Mouse (Mus musculus): ENCODE data around the gene Lcp1. TPM values are rescaled to one million over a fixed set of nuclear protein-coding genes. Genes with fewer than 3 reads are reported as not detected.
A peak's percentile ranks its signal among the peaks of the same experiment; 100 is the strongest.

The Lcp1 gene
- polyA plus RNA-seq, 1 experiment, result 72.9 TPM

DNA sequence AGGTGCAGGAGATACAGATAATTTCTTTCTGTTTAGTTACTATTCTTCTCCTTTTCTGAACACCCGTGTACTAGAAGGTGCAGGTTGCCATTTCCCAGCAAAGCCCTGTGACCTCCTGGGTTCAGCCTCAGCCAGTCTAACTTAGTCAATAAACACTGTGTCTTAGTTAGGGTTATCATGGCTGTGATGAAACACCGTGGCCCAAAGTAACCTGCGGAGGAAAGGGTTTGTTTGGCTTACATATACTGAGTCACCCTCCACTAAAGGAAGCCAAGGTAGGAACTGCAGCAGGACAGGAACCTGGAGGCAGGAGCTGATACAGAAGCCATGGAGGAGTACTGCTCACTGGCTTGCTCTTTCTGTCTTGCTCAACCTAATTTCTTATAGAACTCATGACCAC, 119.5 kb downstream of the Lcp1 start:
- TF ChIP-seq CTCF (IDR thresholded peaks at IDR 0.05; ENCODE audit: extremely low read depth, insufficient read depth, insufficient read length, insufficient replicate concordance), result no peak
- TF ChIP-seq POLR2A (IDR thresholded peaks at IDR 0.05; ENCODE audit: low read depth, low read length), result no peak
- H3K27me3 ChIP-seq (ENCODE audit: control insufficient read depth, insufficient read depth, low read length), result no peaks in the 10 kb centered on the region
- no peak for DNase-seq (ENCODE audit: low read depth in 1 of 2, low spot score in 2 of 2)
- H3K27ac ChIP-seq (ENCODE audit: insufficient read depth, low read length), result no peak overlapping the region
- H3K4me1 ChIP-seq (ENCODE audit: control insufficient read depth, insufficient read depth, insufficient read length), result no peaks in the 10 kb centered on the region
- no peaks in the 10 kb centered on the region for H3K36me3 ChIP-seq (ENCODE audit: control insufficient read depth, insufficient read depth, low read length)
- H3K4me3 ChIP-seq (ENCODE audit: extremely low read depth, insufficient read depth, insufficient read length), result no peak overlapping the region
- 87% methylated on average over 3 of the region's 3 CpGs for WGBS

- 51% methylated on average over 5 of the region's 5 CpGs for WGBS
- no peak for DNase-seq (ENCODE audit: low read depth in 1 of 2, low spot score in 2 of 2)
- no peaks in the 10 kb centered on the region for H3K36me3 ChIP-seq (ENCODE audit: control insufficient read depth, insufficient read depth, low read length)
Measured at GRCm38 (mm10) chr14:75256521-75256920, 125.6 kb downstream of the Lcp1 start.

DNA sequence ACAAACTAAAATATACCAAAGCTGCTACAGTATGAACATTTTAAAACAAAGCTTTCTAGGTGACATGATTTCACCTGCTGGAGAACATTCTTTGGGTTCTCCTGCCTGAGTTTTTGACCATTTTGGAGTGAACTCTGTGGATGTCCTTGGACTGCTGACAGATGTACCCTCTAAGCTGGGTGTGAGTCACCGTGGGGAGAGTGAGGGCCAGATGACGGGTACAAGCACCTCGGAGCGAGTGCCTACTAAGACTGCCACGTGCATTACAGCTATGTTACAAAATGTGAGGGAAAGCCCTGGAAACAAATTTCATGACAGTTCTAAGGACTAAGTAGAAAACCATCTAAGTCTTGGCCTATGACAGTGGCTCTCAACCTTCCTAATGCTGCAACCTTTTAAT, 138.6 kb downstream of the Lcp1 start:
- DNase-seq (ENCODE audit: low read depth in 1 of 2, low spot score in 2 of 2), result no peak
- TF ChIP-seq CTCF (IDR thresholded peaks at IDR 0.05; ENCODE audit: extremely low read depth, insufficient read depth, insufficient read length, insufficient replicate concordance) (no peak), POLR2A (IDR thresholded peaks at IDR 0.05; ENCODE audit: low read depth, low read length) (no peak)
- WGBS, result 83% methylated on average over 5 of the region's 5 CpGs
- no peak overlapping the region for H3K4me3 ChIP-seq (ENCODE audit: extremely low read depth, insufficient read depth, insufficient read length)
- no peaks in the 10 kb centered on the region for H3K27me3 ChIP-seq (ENCODE audit: control insufficient read depth, insufficient read depth, low read length)
- no peaks in the 10 kb centered on the region for H3K4me1 ChIP-seq (ENCODE audit: control insufficient read depth, insufficient read depth, insufficient read length)
- no peak overlapping the region for H3K27ac ChIP-seq (ENCODE audit: insufficient read depth, low read length)
- H3K36me3 ChIP-seq (ENCODE audit: control insufficient read depth, insufficient read depth, low read length), result no peaks in the 10 kb centered on the region

More at GRCm38 (mm10) chr14:75256521-75256920, 125.6 kb downstream of the Lcp1 start:
- Histone ChIP-seq H3K4me1 (ENCODE audit: control insufficient read depth, insufficient read depth, insufficient read length) (no peaks in the 10 kb centered on the region), H3K4me3 (ENCODE audit: extremely low read depth, insufficient read depth, insufficient read length) (no peak overlapping the region), H3K27me3 (ENCODE audit: control insufficient read depth, insufficient read depth, low read length) (no peaks in the 10 kb centered on the region), H3K27ac (ENCODE audit: insufficient read depth, low read length) (no peak overlapping the region)
- TF ChIP-seq POLR2A (IDR thresholded peaks at IDR 0.05; ENCODE audit: low read depth, low read length), result no peak
- peak; percentile 4; the same call in 1 of the 2 replicates for TF ChIP-seq CTCF (IDR thresholded peaks at IDR 0.05; ENCODE audit: extremely low read depth, insufficient read depth, insufficient read length, insufficient replicate concordance)

GRCm38 (mm10) chr14:75279716-75280115, 148.8 kb downstream of the Lcp1 start:
- H3K4me1 ChIP-seq (ENCODE audit: control insufficient read depth, insufficient read depth, insufficient read length), result peaks cover 2% of the 10 kb centered on the region; the same call in 1 of the 2 replicates
- DNase-seq (ENCODE audit: low read depth in 1 of 2, low spot score in 2 of 2), result no peak
- no peaks in the 10 kb centered on the region; the same call in 1 of the 2 replicates for H3K27me3 ChIP-seq (ENCODE audit: control insufficient read depth, insufficient read depth, low read length)
- WGBS, result 83% methylated on average over 6 of the region's 6 CpGs
- no peak for TF ChIP-seq POLR2A (IDR thresholded peaks at IDR 0.05; ENCODE audit: low read depth, low read length)
- no peak for TF ChIP-seq CTCF (IDR thresholded peaks at IDR 0.05; ENCODE audit: extremely low read depth, insufficient read depth, insufficient read length, insufficient replicate concordance)
- H3K36me3 ChIP-seq (ENCODE audit: control insufficient read depth, insufficient read depth, low read length), result no peaks in the 10 kb centered on the region
- no peak overlapping the region for H3K4me3 ChIP-seq (ENCODE audit: extremely low read depth, insufficient read depth, insufficient read length)
- H3K27ac ChIP-seq (ENCODE audit: insufficient read depth, low read length), result no peak overlapping the region

- Histone ChIP-seq H3K4me3 (ENCODE audit: extremely low read depth, insufficient read depth, insufficient read length) (no peak overlapping the region), H3K27me3 (ENCODE audit: control insufficient read depth, insufficient read depth, low read length) (no peaks in the 10 kb centered on the region; the same call in 1 of the 2 replicates), H3K4me1 (ENCODE audit: control insufficient read depth, insufficient read depth, insufficient read length) (peaks cover 4% of the 10 kb centered on the region; the same call in 1 of the 2 replicates), H3K36me3 (ENCODE audit: control insufficient read depth, insufficient read depth, low read length) (no peaks in the 10 kb centered on the region), H3K27ac (ENCODE audit: insufficient read depth, low read length) (no peak overlapping the region)
- TF ChIP-seq POLR2A (IDR thresholded peaks at IDR 0.05; ENCODE audit: low read depth, low read length), result no peak
- TF ChIP-seq CTCF (IDR thresholded peaks at IDR 0.05; ENCODE audit: extremely low read depth, insufficient read depth, insufficient read length, insufficient replicate concordance), result no peak
- no peak for DNase-seq (ENCODE audit: low read depth in 1 of 2, low spot score in 2 of 2)
- WGBS, result 77% methylated on average over 5 of the region's 5 CpGs
Measured at GRCm38 (mm10) chr14:75280406-75280805, 149.5 kb downstream of the Lcp1 start.

Other genes with a start within 250 kb of the Lcp1 start
- gene Lrch1, start 183.2 kb upstream of the Lcp1 start, polyA plus RNA-seq (2012; rRNA removed), result 11.5 and 15.7 TPM in 2 replicates
- 19.3 and 20.9 TPM in 2 replicates for gene Rubcnl, start 115.1 kb upstream of the Lcp1 start, polyA plus RNA-seq (2012; rRNA removed)
- 0.04 TPM in 1 of 2 replicates, not detected in the other for gene Lrrc63, start 220 bp upstream of the Lcp1 start, polyA plus RNA-seq (2012; rRNA removed)
- not detected in 2 replicates for gene Cpb2, start 111.2 kb downstream of the Lcp1 start, polyA plus RNA-seq (2012; rRNA removed)
- gene Zc3h13, start 153.3 kb downstream of the Lcp1 start, polyA plus RNA-seq (2012; rRNA removed), result 6.8 and 8.7 TPM in 2 replicates